Mouse (Mus musculus) adrenal gland, postnatal 4 days (tissue): Measurements from ENCODE around the gene Gtdc1. TPM values are rescaled to one million over a fixed set of nuclear protein-coding genes. Genes with fewer than 3 reads are reported as not detected.

ENCODE experiments used
- DNase-seq, 2 experiments: peaks; one replicate each; pipeline ENCODE4 v3.0.0; 2021 to 2022; ENCODE audit warnings: low spot score in 2 of 2, mixed read lengths in 2 of 2
- total RNA-seq, 2 experiments: library from RNA; stranded (reverse); gene quantifications; 2 replicates each; pipeline ENCODE4 v1.2.3; 2021

The Gtdc1 gene
- total RNA-seq, 2 experiments from 2014 or later, result 23.9 to 28.1 TPM

DNA sequence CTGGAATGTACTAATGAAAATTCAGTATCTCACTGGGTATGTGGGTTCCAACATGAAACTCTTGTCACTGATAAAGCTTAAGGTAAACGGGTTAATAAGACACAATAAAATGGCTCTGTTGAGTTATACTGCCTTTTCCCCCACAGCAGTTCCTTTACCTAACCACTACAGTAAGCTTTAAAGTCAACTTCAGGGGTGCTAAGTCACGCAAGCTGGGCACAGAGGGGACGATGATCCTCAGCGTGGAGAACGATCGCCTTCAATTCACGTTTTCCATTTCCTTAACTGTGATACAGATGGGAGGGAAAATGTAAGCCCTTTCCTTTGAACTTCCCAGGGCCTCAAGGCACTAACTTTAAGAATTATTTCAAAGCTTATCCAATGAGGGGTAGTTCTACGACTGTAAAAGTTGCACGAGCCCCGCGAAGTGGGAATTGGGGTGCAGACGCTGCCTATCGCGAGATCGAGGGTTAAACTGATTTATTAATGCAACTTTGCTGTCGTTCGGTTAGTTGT is 1.2 kb downstream of the Gtdc1 start:
- no peak for DNase-seq

DNA sequence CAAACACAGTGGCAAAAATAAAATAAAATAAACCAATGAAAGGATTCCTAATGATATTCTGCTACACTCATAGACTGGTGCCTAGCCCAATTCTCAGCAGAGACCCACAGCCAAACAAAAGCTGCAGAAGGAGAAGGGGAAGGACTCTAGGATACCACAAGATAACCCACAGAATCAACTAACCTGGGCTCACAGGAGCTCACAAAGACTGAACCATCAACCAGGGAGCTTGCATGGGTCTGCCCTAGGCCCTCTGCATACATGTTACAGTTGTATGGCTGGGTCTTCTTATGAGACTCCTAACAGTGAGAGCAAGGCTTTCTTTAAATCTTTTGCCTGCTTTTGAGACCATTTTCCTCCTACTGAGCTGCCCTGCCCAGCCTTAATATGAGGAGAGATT is 2.8 kb downstream of the Gtdc1 start:
- DNase-seq, result no peak

DNA sequence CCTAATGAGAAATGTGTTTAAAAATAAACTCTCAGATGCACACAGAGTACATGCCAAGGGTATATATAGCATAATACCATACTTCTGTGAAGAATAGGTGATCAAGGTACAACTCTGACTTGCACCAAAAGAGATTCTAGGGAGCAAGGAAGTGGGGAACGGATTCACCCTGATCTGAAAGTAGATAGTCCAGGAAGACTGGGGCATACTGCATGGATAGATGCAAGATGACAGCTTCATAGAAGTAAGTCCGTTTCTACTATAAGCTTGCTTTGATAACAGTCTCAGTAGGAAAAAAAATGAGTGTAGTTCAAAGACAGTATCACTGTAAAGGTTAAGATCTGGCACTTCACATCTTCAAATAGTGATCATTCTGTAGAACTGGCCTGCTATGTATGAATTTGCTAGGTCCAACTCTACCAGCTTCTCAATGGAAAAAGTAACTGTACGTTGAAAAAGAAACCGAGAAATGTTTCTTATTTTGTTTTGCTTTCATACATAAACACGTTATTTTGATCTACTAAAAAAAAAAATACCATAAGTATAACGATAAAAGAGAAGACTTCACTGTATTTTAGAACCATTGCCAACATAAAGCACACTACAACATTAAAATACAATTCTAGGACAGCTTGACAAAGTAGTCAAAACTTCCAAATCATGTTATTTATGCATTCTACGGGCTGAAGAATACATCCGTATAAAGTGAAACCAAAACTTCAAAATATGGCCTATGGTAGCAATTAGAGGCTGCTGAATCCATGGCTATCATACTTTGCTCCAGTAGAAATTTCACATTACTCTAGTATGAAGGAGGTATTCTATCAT is 4.2 kb downstream of the Gtdc1 start:
- no peak for DNase-seq

DNA sequence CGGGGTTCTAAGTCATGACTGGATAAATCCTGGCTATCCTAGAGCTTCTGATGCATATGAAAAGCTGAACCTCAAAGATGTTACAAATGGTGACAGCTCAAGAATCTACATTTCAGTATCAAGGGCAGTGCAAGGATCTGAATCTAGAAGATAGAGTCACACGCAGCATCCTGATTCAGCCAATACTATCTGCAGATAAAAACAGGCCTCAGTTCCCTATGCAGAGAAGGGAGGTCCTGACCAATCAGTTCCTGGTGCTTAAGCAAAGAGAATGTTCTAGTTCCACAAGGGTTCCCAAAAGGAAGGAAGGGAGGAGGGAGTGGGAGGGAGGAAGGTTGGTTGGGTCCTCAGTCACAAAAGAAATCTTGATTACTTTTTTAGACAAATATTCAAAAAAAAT is 5.0 kb downstream of the Gtdc1 start:
- no peak for DNase-seq

DNA sequence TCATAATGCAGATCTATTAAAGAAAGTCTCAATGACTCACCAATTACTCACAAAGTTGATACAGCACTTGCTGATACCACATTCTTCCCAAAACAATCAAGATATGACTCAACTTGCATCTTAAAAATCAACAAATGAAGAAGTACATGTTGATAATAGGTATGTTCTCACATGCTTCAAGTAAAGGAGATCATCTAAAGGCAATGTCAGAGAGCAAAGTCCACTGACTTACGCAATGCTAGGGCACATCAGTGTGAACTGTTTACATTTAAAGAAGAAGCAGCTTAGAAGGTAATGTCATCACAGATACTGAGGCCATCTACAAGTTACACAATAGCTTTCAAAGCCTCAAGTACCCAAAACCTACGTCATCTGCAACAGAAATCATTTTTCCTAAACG is 7.0 kb downstream of the Gtdc1 start:
- no peak for DNase-seq

DNA sequence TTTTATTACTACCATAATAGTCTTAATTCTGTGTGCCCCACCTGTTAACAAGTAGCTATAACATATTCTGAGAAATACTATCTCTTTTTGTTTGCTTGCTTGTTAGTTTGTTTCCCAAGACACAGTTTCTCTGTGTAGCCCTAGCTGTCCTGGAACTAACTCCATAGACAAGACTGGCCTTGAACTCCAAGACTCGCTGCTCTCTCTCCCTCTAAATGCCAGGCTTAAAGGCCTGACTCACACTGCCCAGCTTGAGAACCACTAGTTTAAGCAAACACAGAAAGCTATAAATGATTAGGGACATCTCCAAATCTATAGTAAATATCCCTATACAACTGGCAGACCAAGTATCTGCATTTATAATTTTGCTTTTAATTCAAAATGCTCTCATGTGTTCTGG is 8.1 kb downstream of the Gtdc1 start:
- no peak for DNase-seq

DNA sequence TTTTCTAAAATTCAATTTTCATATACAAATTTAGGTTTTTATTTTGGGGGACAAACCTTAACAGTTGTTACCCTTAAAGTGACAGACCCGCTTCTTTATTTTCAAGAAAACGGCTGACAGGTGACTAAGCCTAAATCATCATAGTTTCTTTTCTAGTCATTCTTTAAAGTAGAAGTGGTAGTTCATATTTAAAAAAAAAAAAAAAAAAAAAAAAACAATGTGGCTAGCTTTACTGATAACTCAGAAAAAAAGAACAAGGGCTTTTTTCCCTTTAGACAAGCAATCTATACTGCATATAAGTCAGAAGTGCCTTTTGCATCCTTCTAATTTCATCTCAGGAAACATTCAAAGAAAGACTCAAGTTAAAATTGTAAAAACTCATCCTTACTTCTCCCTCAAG is 8.7 kb downstream of the Gtdc1 start:
- no peak for DNase-seq

DNA sequence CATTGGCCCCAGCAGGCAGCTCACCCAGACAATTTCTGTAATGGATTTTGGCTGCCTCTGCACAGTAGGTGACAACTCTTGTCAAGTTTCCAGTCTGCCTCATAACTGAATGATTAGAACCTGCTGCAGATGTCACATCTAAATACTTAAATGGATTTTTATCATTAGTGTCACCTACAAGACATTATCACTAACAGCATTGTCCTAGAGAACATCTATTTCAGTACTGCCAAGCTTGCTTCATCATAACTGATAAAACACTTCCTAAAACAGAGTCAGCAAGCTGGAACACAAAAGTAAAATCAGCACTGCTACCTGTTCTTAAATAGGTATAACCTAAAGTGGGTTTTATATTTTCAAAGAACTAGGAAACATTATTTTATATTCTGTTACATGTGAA is 11.2 kb downstream of the Gtdc1 start:
- DNase-seq, result no peak

DNA sequence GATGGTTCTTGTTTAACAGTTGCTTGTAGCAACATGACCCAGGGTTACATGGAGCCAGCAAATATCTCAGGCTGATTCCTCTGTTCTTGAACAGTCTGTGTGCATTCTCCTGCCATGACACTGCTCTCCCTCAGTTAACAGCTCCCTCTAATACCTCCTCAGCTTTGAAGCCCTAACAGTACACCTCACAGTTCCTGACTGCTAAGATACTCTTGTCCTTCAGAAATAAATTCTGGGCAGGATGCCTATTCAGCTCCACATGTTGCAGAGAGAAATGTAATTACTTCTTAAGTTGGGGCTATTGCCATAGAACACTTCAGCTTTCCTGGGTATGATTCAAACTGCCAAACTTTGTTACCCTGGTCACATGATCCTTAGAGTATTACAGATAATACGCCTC is 29.7 kb downstream of the Gtdc1 start:
- DNase-seq, result no peak

DNA sequence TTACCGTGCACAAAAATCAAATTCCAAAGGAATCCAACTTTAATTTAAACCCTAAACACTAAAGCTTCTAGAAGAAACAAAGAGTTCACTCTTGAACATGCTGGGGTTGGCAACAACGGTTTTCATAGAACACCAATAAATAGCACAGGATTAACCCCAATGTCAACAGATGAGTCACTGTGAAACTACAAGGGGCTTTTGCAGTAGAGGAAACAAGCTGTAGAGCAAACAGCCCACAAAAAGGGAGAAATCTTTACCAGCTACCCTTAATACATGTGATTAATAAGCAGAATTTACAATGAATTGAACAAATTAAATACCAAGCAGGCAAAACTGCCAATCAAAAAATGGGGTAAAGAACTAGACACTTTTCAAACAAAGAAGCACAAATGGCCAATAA is 53.7 kb downstream of the Gtdc1 start:
- DNase-seq, result no peak

DNA sequence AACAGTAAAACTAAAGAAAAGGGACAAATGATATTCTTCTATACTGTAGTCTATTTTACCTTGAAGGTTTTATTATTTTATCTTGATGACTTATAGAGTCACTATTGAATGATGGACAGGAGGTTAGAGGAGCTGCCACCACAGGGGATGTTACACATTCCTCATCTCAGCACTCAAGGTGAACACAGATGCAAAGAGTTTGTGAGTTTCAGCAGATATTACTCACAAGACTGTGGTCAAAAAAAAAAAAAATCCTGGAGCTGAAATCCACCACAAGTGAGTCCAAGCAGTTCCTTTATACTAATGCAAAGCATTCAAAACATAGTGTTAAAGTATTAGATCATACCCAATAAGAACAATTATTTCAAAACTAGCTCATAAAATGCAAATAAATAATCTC is 62.7 kb downstream of the Gtdc1 start:
- DNase-seq, result no peak

DNA sequence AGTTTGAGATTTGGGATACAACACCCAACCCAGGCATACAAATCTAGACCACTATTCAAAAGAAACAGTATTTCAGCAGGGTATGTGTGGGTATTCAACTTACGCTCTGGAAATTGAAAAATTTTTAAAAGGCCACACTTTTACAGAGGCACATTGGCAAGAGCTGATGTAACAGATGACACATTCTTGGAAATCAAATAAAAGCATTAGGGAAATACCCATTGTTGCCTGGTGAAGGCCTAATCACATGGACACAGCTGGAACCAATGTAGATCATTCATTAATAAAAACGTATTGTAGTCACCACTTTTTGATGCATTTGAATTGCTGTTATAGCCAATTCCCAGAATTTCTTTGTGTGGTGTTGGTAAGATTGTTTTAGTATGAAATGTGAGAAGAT is 73.0 kb downstream of the Gtdc1 start:
- no peak for DNase-seq

DNA sequence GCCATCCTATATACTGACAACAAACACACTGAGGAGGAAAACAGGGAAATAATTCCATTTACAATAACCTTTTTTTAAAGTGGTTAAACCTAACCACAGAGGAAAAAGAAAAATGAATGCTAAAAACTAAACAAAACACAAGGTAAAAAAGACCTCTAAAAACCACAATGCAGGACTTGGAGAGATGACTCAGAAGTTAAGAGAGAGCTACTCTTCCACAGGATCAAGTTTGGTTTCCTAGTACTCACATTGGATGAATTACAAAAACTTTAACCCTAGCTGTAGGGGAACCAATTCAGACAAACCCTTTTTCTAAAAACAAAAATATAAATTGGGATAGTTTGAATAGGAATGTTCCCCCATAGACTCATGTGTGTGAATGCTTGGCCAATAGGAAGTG is 77.8 kb downstream of the Gtdc1 start:
- no peak for DNase-seq

DNA sequence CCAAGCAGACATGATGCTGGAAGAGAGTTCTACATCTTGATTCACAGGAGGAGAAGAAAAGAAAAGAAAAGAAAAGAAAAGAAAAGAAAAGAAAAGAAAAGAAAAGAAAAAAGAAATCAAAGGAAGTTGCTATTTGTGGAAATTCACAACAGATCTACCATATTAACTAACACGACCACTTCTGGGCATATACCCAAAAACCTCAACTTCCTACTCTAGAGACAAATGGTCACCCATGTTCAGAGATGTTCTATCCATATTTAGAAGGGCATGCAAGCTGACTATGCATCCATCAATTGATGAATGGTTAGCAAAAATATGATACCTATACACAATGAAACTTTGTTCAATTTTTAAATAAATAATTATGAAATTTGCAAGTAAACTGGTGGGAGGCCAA is 79.3 kb downstream of the Gtdc1 start:
- DNase-seq, result no peak

DNA sequence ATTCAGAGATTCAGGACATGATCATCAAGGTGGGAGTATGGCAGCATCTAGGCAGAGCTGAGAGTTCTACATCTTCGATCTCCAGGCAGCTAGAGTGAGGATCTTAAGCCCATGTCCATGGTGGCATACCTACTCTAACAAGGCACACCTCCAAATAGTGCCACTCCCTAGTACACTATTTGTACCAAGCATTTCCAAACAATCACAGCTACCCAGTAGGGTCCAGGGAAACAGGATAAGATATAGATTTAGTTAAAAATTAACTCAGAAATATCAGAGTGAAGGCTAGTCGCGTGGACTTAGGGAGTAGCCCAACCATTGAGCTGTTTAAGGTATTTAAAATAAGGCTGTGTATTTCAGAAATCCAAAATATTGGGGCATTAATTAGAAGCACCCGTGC is 82.0 kb downstream of the Gtdc1 start:
- DNase-seq, result no peak

DNA sequence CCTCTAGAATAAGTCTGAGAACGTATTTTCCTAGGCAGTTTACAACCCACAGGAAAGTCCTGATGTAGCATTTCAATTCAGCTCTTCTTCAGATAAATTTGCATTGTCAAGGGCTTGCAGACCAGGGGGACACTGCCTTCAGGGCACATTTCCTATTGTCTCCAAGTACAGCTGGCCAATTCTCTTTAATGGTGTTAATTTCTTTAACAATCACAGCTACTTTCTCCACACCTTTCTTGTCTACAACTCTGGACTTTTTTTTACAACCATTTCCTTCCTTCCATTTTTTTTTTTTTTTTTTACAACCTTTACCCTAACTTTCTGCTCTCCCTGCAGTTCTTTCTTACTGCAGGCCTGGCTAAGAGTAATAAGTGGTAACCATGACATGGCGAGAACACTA is 97.7 kb downstream of the Gtdc1 start:
- DNase-seq, result no peak

DNA sequence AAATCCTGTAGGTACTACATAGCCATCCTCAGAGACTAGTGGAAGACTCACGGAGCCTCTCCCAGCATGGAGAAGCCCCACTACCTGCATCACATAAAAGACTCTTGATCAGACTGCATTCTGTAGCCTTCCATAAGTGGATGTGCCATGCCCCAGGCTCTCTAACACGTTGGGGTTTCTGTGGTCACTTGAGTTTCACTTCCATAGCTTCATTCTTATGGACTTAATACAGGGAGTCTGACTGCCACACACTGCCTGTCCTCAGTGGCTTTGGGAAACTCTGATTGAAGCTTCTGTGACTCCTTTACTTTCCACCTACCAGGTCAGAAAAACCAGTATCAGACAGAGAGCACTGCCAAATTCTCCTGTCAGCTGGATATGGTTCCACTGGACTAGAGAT is 98.1 kb downstream of the Gtdc1 start:
- DNase-seq, result no peak

DNA sequence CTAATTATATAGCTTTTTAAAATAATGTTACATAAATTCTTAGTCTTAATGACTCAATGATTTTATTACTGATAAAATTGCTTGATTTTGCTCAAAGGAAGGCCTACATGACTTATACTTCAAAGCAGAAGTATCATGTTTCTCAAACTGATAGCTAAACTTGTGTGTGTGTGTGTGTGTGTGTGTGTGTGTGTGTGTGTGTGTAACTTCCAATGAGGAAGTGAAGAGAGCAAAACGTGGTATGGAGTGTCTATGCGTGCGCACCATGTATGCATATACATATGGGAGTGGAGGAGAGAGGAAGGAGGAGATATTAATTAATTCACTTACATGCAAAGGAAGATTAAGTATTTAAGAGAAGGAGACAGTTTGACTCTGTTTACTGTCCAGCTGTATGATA is 100.8 kb downstream of the Gtdc1 start:
- DNase-seq, result no peak

DNA sequence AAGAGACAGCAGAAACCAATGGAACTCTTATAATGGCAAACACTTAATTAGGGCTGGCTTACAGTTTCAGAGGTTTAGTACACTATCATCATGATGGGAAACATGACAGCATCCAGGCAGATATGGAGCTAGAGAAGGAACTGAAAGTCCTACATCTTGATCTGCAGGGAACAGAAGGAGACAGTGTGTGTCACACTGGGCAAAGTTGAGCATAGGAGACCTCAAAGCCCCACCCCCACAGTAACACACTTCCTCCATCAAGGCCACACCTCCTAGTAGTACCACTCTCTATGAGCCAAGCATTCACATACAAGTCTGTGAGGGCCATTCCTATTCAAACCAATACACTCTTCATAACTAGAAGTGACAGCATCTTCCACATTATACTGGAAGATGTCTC is 109.7 kb downstream of the Gtdc1 start:
- DNase-seq, result no peak

DNA sequence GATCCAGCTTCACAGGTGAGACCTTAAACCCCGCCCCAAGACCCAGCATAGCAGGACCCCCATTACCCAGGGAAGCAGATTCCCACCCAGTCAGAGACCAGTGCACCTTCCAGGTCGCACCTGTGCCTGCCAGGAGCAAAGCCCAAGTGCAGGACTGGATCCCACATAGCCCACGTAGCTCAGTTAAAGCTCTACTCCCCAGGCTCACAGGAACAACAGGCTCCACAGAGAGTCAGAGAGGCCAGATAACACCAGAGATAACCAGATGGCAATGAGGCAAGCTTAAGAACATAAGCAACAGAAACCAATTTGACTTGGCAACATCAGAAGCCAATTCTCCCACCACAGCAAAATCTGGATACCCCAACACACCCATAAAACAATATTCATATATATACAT is 113.7 kb downstream of the Gtdc1 start:
- DNase-seq, result no peak

DNA sequence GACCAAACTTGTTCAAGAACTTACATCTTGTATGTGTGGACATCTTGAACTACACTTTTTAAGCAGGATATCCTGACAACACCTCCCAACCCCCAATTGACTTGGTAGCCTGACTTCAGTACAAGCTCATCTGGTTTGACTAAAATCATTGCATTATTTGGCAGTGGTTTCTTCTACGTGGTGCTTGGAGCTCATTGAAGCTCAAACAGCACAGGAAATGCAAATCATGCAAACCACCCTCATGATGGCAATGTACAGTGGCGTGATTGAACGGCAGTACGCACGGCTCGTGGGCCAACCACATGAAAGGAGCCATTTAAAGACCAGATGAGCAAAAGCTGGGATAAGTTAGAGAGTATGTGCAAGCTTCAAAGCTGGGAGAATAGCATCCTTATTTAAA is 123.0 kb downstream of the Gtdc1 start:
- no peak for DNase-seq

DNA sequence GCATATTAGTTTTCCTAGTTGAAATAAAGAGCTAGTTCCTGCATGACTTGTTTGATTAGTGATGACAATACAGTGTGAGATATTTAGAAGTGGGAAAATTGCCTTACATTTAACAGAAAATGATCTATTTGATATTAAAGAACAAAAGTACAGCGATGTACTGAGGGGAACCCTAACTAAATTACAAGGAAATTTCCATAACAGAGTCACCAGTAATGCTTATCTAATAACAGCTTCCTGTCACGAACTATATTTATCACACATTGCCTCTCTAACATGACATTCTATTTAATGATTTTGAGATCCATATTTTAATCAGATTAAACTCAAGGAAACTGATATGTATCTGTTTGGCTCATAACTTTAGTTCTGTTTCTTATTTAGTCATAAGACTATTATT is 126.1 kb downstream of the Gtdc1 start:
- DNase-seq, result no peak

DNA sequence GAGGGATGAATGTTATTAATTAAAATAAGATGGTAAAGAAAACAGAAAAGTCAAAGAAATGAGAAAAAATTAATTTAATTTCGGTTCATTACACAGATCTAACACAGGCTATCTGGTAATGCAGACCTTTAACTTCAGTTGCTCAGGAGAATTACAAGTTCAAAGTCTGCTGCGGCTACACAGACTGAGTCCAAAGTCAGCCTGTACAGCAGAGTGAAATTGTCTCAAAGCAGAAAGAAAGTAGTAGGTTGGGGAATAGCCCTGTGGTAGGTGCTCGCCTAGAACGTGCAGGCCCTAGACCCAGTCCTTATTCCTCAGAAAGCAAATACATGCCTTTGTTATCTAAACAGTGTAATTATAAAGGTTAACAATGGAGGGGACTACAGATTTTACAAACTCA is 135.6 kb downstream of the Gtdc1 start:
- no peak for DNase-seq
